Mouse (Mus musculus) heart, postnatal 0 days (tissue): ENCODE measurements around the gene Sat1.

Experiments
- CTCF ChIP-seq: IDR thresholded peaks from 2 replicates; pipeline ENCODE4 v1.5.1; 2016; ENCODE audit warnings: antibody characterized with exemption, control low read depth, low read depth
- EP300 ChIP-seq: IDR thresholded peaks from 2 replicates; pipeline ENCODE4 v1.6.1; 2016; ENCODE audit warnings: antibody characterized with exemption, low read depth

GRCm38 (mm10) chrX:155175568-155175967, 40.7 kb downstream of the Sat1 start:
- TF ChIP-seq EP300 (no peak), CTCF (no peak)
